In the genomic region with DNA sequence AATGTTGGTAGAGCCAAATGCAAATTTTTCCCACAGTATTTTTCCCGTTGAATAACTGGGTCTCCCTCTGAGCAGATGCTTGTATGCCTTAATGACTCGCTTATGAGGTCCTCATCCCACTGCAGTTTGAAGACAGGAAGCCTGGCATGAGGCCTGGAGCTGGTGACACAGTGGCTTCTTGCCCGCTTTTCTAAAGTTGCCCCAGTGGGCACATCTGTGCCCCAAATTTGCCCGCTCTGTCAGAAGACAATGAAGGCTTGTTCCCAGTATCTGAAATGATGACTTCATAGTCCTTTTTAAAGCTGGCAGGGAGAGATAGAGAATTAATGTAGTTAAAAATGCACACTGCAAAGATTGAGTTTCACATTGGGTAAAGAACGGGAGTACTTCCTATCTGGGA, we compare ENCODE assay signal across 15 mouse cellular contexts. TPM values are rescaled to one million over a fixed set of nuclear protein-coding genes. Genes with fewer than 3 reads are reported as not detected.
A peak's percentile ranks its signal among the peaks of the same experiment; 100 is the strongest.
DNase-seq lines count a peak whose midpoint lies in the region; ATAC-seq and TF ChIP-seq lines count a peak whose summit lies in the region.
"Had no signal": no experiment of that assay in that cellular context is flagged by ENCODE, and none has a peak within 500 bp of the region (broad histone marks: within the 10 kb centered on the region; RNA-seq: fewer than 3 reads in every experiment).

No protein-coding gene starts in this region.

- no peaks in the 10 kb centered on the region for H3K27me3 ChIP-seq in heart, embryonic 12.5 days (replicated peaks)
- H3K27me3 ChIP-seq: CH12.LX; embryonic facial prominence, embryonic 12.5 days; limb, embryonic 15.5 days had no signal

- no peak for TF ChIP-seq CTCF in gastrocnemius, adult 2 months (IDR thresholded peaks at IDR 0.05)

- no peaks in the 10 kb centered on the region for H3K36me3 ChIP-seq in heart, embryonic 12.5 days
- H3K36me3 ChIP-seq: embryonic facial prominence, embryonic 12.5 days; limb, embryonic 15.5 days had no signal

- WGBS in heart, embryonic 12.5 days: 70% methylated on average over 5 of the region's 5 CpGs

- DNase-seq in gastrocnemius, postnatal 14 days: peak; percentile 13
- no peak for DNase-seq in gastrocnemius, adult 2 months
- peak; percentile 8 for DNase-seq in cerebellum, adult 8-10 months
- DNase-seq in layer of hippocampus, adult 8-10 months (ENCODE audit: low spot score in 2 of 2): peak; percentile 24 to 29
- DNase-seq in left cerebral cortex, postnatal 4 days: peak; percentile 60
- no peak for DNase-seq in thymus, postnatal 10 days (ENCODE audit: low spot score in 2 of 2)
- DNase-seq: gastrocnemius, postnatal 25 days; heart, postnatal 36 days; lung, postnatal 36 days had no signal

- H3K4me2 ChIP-seq in heart, embryonic 12.5 days: no peak overlapping the region
- H3K4me2 ChIP-seq: embryonic facial prominence, embryonic 12.5 days; limb, embryonic 15.5 days had no signal

- H3K4me1 ChIP-seq in heart, embryonic 12.5 days (replicated peaks): no peaks in the 10 kb centered on the region
- H3K4me1 ChIP-seq: embryonic facial prominence, embryonic 12.5 days; limb, embryonic 15.5 days had no signal

- H3K9ac ChIP-seq in heart, embryonic 12.5 days: no peak overlapping the region
- H3K9ac ChIP-seq: embryonic facial prominence, embryonic 12.5 days; limb, embryonic 15.5 days had no signal

- no peak overlapping the region for H3K27ac ChIP-seq in gastrocnemius, adult 2 months
- no peak overlapping the region for H3K27ac ChIP-seq in heart, embryonic 12.5 days (ENCODE audit: poor library complexity, severe bottlenecking)
- H3K27ac ChIP-seq: embryonic facial prominence, embryonic 12.5 days; limb, embryonic 15.5 days; stomach, postnatal 0 days had no signal

- no peaks in the 10 kb centered on the region for H3K9me3 ChIP-seq in heart, embryonic 12.5 days (replicated peaks)
- H3K9me3 ChIP-seq: embryonic facial prominence, embryonic 12.5 days; limb, embryonic 15.5 days had no signal

- no peak overlapping the region for H3K4me3 ChIP-seq in gastrocnemius, adult 2 months
- no peak overlapping the region for H3K4me3 ChIP-seq in heart, embryonic 12.5 days
- H3K4me3 ChIP-seq: embryonic facial prominence, embryonic 12.5 days; limb, embryonic 15.5 days had no signal

- no peak for ATAC-seq in monocyte, adult 5-6 weeks (replicated peaks; ENCODE audit: insufficient number of reproducible peaks, low FRiP score, low TSS enrichment, poor library complexity, severe bottlenecking)
- ATAC-seq in heart, embryonic 12.5 days (ENCODE audit: insufficient number of reproducible peaks, low FRiP score): no peak

- intact Hi-C loops in gastrocnemius, postnatal 14 days (cut with DNase I; ENCODE audit: low total_unique reads): no loop called here
- intact Hi-C loops in gastrocnemius, adult 2 months (cut with DNase I): no loop called here
- intact Hi-C loops in left cerebral cortex, postnatal 4 days (cut with DNase I): no loop called here

RNA-seq across cellular contexts. Expression of gene Tnc, which starts 47.4 kb away (rescaled TPM):
- 10 to 100 TPM; 16.2 to 21.0 TPM for total RNA-seq in gastrocnemius, postnatal 14 days (2021)
- total RNA-seq in gastrocnemius, adult 2 months (2021): 10 to 100 TPM in 1 of 2 experiments, 1 to 10 TPM in 1; 1.7 to 10.0 TPM
- total RNA-seq in layer of hippocampus, adult 8-10 months (2022): 1 to 10 TPM; 2.1 to 4.3 (median 2.7) TPM
- total RNA-seq in left cerebral cortex, postnatal 4 days (2021): 100 to 1,000 TPM; 122 to 128 TPM
- total RNA-seq in monocyte, adult 5-6 weeks (2017): not detected in 3 replicates
- 23.4 and 25.6 TPM in 2 replicates for polyA plus RNA-seq in heart, embryonic 12.5 days (2016; fragmentation: Nextera tagmentation; extraction: Ambion mirVana)

Comparison
In these comparisons a context has a peak if more than half of its experiments do, and no peak if none do; other contexts are left out.
1. DNase-seq: peak in gastrocnemius, postnatal 14 days (single experiment), cerebellum, adult 8-10 months (single experiment), layer of hippocampus, adult 8-10 months (2 of 2) and left cerebral cortex, postnatal 4 days (single experiment); none in gastrocnemius, adult 2 months (single experiment) and thymus, postnatal 10 days (0 of 2).
2. RNA of gene Tnc, which starts 47.4 kb away (total RNA-seq): 122 to 128 TPM in left cerebral cortex, postnatal 4 days; 16.2 to 21.0 TPM in gastrocnemius, postnatal 14 days, 1.7 to 10.0 TPM in gastrocnemius, adult 2 months, 2.1 to 4.3 TPM in layer of hippocampus, adult 8-10 months and not detected in monocyte, adult 5-6 weeks; every median in the first group is over 4 times any median in the second.